Mouse (Mus musculus): ENCODE measurements around the gene Col6a6.
"Not testable (repeated sequence)": the region's sequence is repeated elsewhere in the genome, so short reads cannot be mapped to it uniquely, and the experiment has no call there.

Col6a6 gene

GRCm38 (mm10) chr9:105827791-105828385, at the start of gene Col6a6:
TSS of gene Col6a6 (minus strand) at chr9:105828160.
- DNase-seq (ENCODE audit: low read depth, low spot score): no peak

DNA sequence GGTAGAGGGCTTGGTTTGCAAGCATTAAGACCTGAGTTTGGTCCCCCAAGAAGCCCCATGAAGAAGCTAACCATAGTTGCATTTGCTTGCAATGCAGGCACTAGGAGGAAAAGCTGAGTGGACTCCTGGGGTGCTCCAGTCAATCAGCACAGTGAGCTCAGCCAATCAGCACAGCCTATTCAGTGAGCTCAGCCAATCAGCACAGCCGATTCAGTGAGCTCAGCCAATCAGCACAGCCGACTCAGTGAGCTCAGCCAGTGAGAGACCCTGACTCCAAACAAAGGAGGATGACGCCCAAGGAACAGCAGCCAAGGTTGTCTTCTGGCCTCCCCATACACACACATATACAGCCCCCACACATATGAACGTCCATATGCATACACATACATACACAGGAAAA, 48.2 kb upstream of the Col6a6 start:
- no peak for DNase-seq (ENCODE audit: low read depth, low spot score)

DNA sequence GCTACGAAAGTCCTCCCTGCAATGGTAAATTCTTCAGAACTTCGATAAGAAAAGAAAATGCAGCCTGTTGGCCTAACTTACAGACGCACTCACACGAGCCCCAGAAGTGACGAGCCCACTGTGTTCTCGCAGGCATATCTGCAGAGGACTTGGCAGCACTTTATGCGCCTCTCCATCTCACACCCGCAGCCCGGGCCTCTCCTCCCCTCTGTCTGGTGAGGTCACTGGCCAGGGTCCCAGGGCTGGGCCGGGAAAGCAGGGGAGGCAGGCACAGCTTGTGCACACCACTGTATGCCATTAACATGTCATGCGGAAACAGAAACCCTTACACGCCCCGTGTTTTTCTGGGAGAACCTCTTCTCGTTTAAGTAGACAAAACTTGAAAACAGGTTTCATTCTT, 43.7 kb upstream of the Col6a6 start:
- no peak for DNase-seq (ENCODE audit: low read depth, low spot score)

- no peak for DNase-seq (ENCODE audit: low read depth, low spot score)
These were observed 29.8 kb upstream of the Col6a6 start for GRCm38 (mm10) chr9:105857773-105858172.

DNA sequence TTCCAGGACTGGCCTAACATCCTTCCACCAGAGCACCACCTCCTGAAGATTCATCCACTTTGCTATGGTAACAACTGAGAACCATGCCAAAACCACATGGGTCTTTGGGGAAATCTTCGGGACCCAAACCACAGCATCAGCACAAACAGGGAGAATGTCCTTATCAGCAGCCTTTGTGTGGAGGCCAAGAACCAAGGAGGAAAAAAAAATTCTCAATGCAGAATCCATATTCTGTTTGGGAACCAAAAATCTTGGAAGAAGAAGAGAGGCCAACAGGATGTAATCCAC, 24.8 kb upstream of the Col6a6 start:
- no peak for DNase-seq (ENCODE audit: low read depth, low spot score)

DNA sequence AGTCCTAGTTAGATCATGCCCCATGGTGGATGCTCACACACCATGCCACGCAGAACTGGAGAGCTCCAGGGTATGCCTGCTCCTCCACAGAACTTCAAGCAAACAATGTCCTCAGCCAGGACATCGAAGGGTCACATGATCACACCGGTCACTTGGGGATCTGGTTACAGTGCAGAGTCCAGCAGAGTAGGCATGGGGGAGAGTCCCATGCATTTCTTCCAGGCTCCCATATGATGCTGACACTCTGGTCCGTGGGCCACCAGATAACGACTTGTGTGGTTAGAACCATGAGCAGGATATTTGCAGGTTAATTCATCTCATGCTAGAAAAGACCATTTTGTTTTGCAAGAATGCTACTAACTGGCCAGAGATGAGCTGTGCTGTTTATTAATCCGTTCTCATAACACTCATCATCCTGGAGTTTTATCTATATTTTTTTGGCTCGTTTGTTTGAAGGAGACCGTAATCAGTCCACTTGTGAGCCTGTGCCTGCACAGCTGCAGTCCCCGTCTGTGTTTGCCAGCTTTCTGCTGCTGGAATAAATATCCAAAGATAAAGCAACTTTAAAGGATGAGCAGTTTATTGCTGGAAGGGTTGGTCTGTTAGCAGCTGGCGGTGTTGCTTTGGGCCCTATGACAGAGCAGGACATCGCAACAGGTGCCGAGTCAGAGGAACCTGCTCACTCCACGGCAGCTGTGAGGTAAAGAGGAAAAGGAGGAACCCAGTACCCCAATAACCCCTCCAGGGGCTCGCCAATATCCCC, 24.2 kb upstream of the Col6a6 start:
- DNase-seq (ENCODE audit: low read depth, low spot score): no peak

GRCm38 (mm10) chr9:105851011-105851410, 23.1 kb upstream of the Col6a6 start:
- no peak for DNase-seq (ENCODE audit: low read depth, low spot score)

GRCm38 (mm10) chr9:105848396-105848795, 20.4 kb upstream of the Col6a6 start:
- DNase-seq (ENCODE audit: low read depth, low spot score): no peak

DNA sequence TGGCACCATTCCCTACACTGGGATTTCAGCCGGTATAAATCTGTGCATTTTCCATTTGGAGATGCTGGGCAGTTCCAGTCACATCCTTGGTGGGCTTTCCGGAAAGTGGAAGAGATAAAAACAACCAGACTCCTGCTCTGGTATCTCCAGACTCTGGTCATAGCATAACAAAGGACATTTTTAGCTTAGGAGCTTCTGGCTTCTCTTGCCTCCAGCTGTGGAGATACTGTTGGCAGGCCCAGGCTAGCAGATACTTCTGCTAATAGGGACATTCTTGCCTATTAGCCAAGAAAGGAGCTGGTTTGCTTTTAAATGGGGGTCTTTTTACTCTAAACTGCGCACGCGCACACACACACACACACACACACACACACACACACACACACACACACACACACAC, 19.3 kb upstream of the Col6a6 start:
- DNase-seq (ENCODE audit: low read depth, low spot score): no peak

DNA sequence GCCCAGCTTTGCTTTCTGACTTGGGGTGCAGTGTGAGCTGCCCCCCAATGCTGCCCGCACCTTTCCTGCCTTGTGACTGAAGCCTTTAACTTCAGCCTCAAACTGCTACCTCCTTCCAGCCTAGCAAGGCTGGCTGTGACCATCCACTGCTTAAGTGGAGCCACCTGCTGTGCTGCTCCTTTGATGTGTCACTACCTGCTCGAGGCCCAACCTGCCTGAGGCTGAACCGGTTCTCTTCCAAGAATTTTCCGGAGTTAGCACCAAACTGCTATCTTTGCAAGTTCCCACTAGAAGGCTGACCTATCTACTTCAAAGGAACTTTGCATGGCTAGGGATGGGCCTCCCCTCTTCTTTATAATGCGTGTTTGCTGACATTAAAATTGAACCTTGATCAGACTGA, 13.4 kb upstream of the Col6a6 start:
- DNase-seq (ENCODE audit: low read depth, low spot score): not testable (repeated sequence)

DNA sequence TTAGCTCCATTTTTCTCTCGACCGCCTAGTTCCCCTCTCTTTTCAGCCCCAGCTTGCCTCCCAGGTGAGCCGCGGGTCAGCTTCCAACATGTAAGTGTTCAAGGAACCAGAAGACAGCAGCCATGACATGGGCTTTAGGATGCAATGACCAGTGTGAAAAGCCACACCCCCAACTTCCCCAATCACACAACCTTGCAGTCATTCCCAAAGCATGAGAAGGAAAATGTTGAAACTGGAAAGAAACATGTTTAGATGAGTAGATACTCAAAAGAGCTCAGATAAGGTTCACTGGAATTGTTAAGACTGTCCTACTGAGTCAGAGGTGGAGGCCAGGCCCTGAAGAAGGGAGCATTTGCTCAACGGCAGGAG, 11.2 kb upstream of the Col6a6 start:
- no peak for DNase-seq (ENCODE audit: low read depth, low spot score)

DNA sequence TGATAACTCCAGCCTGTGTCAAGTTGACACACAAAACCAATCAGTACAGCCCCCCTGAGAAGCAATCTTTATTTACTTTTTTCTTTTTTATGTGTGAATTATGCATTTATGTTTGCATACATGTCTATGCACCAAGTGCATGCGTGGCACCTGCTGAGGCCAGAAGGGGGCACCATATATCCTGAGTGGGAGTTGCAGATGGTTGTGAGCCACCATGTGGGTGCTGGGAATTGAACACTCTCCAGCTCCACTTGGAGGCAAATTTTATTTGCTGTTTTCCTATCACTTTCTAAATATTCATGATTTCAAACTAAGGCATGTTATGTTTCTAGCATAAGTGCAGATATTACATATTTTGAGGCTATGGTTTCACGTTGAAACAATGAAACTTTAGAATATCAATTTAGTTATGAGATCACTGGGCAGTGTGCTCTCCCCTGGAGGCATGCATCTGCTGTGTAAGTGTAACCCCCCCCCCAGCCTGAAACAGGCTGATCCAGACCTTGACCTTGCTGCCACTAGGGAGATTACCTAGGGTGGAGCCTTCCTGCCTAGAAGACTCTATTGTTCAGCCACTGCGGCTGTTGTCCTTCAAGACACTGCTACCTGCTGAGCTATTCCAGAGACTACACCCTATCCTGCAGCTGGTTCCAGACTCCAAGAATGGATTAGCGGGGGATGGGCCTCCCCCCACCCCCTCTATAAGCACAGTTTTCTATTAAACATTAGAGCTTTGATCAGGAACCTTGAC, 10.6 kb upstream of the Col6a6 start:
- no peak for DNase-seq (ENCODE audit: low read depth, low spot score)

GRCm38 (mm10) chr9:105835587-105835986, 7.6 kb upstream of the Col6a6 start:
- no peak for DNase-seq (ENCODE audit: low read depth, low spot score)

DNA sequence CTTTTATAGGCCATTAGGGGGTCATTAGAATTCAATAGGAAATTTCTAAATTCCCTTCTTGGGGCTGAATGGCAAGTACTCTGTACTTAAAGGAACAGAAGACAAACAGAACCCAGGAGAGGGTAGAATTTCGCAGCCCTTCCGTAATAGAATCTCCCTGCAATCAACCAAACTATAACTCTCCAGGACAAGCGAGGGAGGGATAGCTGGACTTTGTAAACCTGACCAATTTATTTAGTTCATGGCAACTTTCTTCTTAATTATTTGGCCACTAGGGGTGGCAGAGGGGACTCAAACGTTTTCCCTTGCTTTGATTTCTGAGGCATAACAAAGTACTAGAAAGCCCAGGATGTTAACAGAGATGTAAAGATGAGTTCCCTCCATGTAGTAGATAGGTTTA, 6.8 kb upstream of the Col6a6 start:
- no peak for DNase-seq (ENCODE audit: low read depth, low spot score)

DNA sequence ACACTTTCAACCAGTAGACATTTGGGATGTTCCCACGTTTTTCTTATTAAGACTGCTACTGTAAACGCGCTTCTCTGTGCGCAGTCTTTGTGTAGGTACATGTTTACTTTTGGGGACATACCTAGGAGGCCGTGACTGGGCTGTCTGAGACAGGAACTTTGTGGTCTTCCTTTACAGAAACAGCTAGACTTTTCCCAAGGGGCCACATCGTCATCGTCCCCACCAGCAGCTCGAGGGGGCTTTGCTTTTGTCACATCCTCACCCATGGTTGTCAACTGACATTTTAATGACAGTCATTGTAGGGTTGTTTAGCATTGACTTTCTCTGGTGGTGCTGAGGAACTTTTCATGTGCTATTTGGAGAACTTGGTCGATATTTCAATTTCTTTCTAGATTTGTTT, 3.3 kb upstream of the Col6a6 start:
- DNase-seq (ENCODE audit: low read depth, low spot score): no peak

DNA sequence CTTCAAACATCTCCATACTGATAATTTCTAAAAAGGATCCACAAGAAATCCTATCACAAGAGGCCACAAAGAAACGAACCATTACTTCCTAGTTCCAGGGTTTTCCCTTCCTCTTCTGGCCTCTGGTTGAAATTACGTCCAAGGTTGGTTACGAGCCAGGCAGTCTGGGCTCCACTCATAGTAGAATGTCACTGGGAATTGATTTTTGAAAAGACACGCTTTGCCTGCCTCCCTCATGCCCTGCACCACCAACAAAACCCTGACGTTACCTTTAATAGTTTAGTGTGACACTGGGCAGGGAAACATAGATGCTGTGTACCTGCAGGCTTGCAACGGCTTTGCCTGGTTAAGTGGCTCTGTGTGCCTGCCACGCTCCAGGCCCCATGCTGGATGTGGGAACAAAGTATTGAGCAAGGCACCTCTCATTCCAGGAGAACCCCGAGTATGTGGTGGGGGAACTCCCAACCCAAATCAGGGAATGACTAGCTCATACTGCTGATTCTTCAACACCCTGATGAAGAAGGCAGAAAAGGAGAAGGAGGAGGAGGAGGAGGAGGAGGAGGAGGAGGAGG, 798 bp downstream of the Col6a6 start:
- DNase-seq (ENCODE audit: low read depth, low spot score): no peak

GRCm38 (mm10) chr9:105820711-105821110, 7.2 kb downstream of the Col6a6 start:
- no peak for DNase-seq (ENCODE audit: low read depth, low spot score)

- no peak for DNase-seq (ENCODE audit: low read depth, low spot score)
These were observed 8.7 kb downstream of the Col6a6 start for GRCm38 (mm10) chr9:105819155-105819709.

DNA sequence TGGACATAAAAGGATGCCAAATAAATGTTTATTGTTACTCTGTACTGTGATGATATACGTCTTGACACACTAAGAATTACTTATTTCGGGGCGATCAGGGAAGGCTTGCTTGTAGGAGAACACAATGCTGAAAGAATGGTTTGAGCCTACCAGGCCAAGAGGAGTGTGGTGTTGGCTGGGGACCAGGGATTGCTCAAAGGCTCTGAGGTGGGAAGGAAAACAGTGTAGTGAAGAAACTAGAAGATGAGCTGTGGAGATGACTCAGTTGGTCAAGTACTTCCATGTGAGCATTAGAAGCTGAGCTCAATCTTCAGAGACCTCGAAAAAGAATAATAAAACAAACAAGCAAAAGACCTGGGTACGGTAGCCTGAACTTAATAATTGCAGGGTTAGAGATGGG, 13.5 kb downstream of the Col6a6 start:
- no peak for DNase-seq (ENCODE audit: low read depth, low spot score)

DNA sequence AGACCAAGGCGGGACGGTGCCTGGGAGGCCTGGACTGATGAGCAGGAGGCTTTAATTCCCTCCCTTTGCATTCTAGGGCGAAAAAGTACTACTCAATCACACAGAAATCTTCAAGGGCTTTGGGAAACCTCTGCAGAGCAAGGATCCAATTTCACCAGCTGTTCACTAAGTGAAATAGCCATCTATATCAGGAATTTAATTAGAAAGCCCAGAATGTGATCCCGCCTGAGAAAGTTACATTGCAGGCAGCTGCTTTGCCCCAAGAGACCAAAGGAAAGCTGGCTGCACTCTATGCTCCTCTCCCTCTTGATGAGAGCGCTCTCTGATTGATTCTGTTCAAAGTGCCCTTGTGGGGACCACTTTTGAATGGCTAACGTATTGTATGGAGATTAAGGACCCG, 16.5 kb downstream of the Col6a6 start:
- DNase-seq (ENCODE audit: low read depth, low spot score): no peak

DNA sequence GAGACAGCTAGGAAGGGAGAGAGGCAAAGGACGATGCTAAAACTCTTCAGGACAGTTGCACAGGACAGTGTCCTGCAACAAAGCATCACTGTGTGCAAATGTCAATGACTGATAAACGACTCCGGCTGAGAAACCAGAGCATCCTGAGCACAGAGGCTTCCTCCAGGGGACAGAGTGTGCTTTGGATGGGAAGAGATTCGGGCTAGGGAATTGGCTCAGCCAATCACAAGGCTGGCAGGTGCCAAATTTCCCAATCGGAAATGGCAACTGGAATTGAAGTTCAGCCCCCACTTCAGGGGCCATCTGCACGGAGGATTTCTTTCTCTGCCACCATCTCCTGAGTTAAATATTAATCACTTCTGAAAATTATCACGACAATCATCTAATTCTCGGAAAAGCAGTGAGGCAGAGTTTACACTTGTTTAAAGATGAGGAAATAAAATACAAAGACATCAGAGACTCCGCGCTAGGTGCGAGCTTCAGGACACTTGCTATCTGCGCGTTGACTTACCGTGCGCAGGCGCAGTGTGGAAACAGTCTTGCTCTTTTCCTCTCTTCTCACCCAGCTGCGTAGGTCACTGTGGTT, 18.9 kb downstream of the Col6a6 start:
- no peak for DNase-seq (ENCODE audit: low read depth, low spot score)

GRCm38 (mm10) chr9:105803416-105803815, 24.5 kb downstream of the Col6a6 start:
- DNase-seq (ENCODE audit: low read depth, low spot score): no peak
